Mouse (Mus musculus) gastrocnemius, adult 18-20 months (tissue): ENCODE measurements at regions not wholly inside any gene's neighbourhood (a gene's known extent, or its start where the extent isn't known, plus 50 kb on each side); places are given as distances from the start of the nearest gene placed in this dataset.
A peak's percentile ranks its signal among the peaks of the same experiment; 100 is the strongest.

Experiments
- DNase-seq: peaks from one replicate; pipeline ENCODE4 v3.0.0; 2021; ENCODE audit warnings: low spot score

- no peak for DNase-seq
Observed at GRCm38 (mm10) chr9:46636261-46637010, 316.6 kb upstream of the 4931429L15Rik start.

- DNase-seq: no peak
Observed at GRCm38 (mm10) chr9:46633952-46634351, 314.2 kb upstream of the 4931429L15Rik start.

GRCm38 (mm10) chr9:46632576-46632975 is 312.8 kb upstream of the 4931429L15Rik start:
- peak; percentile 4 for DNase-seq

GRCm38 (mm10) chr9:46622255-46622654 is 302.5 kb upstream of the 4931429L15Rik start:
- no peak for DNase-seq

GRCm38 (mm10) chr9:46621851-46622250 is 302.1 kb upstream of the 4931429L15Rik start:
- no peak for DNase-seq

- no peak for DNase-seq
Observed at GRCm38 (mm10) chr9:46610101-46611005, 290.6 kb upstream of the 4931429L15Rik start.

GRCm38 (mm10) chr9:46608695-46609094 is 288.9 kb upstream of the 4931429L15Rik start:
- DNase-seq: no peak

GRCm38 (mm10) chr9:46600803-46601202 is 281.0 kb upstream of the 4931429L15Rik start:
- no peak for DNase-seq

GRCm38 (mm10) chr9:46599931-46600708 is 280.3 kb upstream of the 4931429L15Rik start:
- DNase-seq: no peak

GRCm38 (mm10) chr9:46598518-46598917 is 278.7 kb upstream of the 4931429L15Rik start:
- DNase-seq: no peak

GRCm38 (mm10) chr9:46593444-46593843 is 273.7 kb upstream of the 4931429L15Rik start:
- no peak for DNase-seq

- DNase-seq: no peak
Observed at GRCm38 (mm10) chr9:46592908-46593307, 273.1 kb upstream of the 4931429L15Rik start.

- no peak for DNase-seq
Observed at GRCm38 (mm10) chr9:46586818-46587217, 267.0 kb upstream of the 4931429L15Rik start.

- no peak for DNase-seq
Observed at GRCm38 (mm10) chr9:46581844-46582243, 262.1 kb upstream of the 4931429L15Rik start.

GRCm38 (mm10) chr9:46562301-46562700 is 242.5 kb upstream of the 4931429L15Rik start:
- DNase-seq: no peak

- no peak for DNase-seq
Observed at GRCm38 (mm10) chr9:46558481-46558880, 238.7 kb upstream of the 4931429L15Rik start.

- DNase-seq: no peak
Observed at GRCm38 (mm10) chr9:46557781-46558180, 238.0 kb upstream of the 4931429L15Rik start.

GRCm38 (mm10) chr9:46555156-46555555 is 235.4 kb upstream of the 4931429L15Rik start:
- no peak for DNase-seq

- DNase-seq: no peak
Observed at GRCm38 (mm10) chr9:46554586-46555152, 234.9 kb upstream of the 4931429L15Rik start.

GRCm38 (mm10) chr9:46549416-46549815 is 229.6 kb upstream of the 4931429L15Rik start:
- no peak for DNase-seq

GRCm38 (mm10) chr9:46544326-46544725 is 224.5 kb upstream of the 4931429L15Rik start:
- no peak for DNase-seq
